Mouse (Mus musculus): ENCODE data around the gene Sco1.

DNA sequence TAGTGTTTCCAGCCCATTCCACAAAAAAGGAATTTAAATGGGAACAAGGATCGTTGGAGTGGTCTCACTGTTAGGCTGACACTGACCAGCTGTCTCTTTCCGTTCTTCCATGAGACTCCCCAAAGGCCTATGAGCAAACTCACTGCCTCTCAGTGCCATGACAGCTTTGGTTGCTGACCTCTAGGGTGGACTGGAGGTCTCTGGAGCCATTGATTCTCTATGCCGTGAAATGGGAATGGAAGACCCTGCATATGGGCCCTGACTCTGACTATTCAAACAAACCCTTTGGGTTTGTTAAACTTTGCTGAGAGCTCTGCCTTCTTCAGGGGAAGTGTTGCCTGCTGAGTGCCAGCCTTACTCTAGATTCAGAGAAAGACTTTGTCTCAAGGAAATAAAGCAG, 15.3 kb downstream of the Sco1 start:
- no peak for TF ChIP-seq EP300 (IDR thresholded peaks at IDR 0.05; ENCODE audit: low read depth)
- TF ChIP-seq CTCF (IDR thresholded peaks at IDR 0.05; ENCODE audit: low read depth), result no peak

Measured in heart, postnatal 0 days (tissue).